In genomic region chr8:121649904-121650303, GRCm38 (mm10) we compare ENCODE assay signal across 8 mouse cellular contexts. TPM values are rescaled to one million over a fixed set of nuclear protein-coding genes. Genes with fewer than 3 reads are reported as not detected.
DNase-seq lines count a peak whose midpoint lies in the region; ATAC-seq lines count a peak whose summit lies in the region.

No protein-coding gene starts in this region.

- H3K4me2 ChIP-seq in heart, embryonic 16.5 days (ENCODE audit: low read depth, low read length): peak overlapping the region; percentile 94
- peak overlapping the region; percentile 99 for H3K4me2 ChIP-seq in forebrain, embryonic 15.5 days (replicated peaks)
- H3K4me2 ChIP-seq in neural tube, embryonic 12.5 days (replicated peaks): peak overlapping the region; percentile 99

- no peaks in the 10 kb centered on the region for H3K27me3 ChIP-seq in heart, embryonic 16.5 days (ENCODE audit: control insufficient read depth, insufficient read depth, low read length)
- no peaks in the 10 kb centered on the region for H3K27me3 ChIP-seq in forebrain, embryonic 15.5 days
- H3K27me3 ChIP-seq in neural tube, embryonic 12.5 days (replicated peaks): no peaks in the 10 kb centered on the region

- no peaks in the 10 kb centered on the region; the same call in 1 of the 2 replicates for H3K36me3 ChIP-seq in heart, embryonic 16.5 days (ENCODE audit: control insufficient read depth, insufficient read depth)
- H3K36me3 ChIP-seq in forebrain, embryonic 15.5 days: no peaks in the 10 kb centered on the region
- H3K36me3 ChIP-seq in neural tube, embryonic 12.5 days: no peaks in the 10 kb centered on the region

- peak overlapping the region; percentile 83 for H3K4me3 ChIP-seq in heart, embryonic 16.5 days (ENCODE audit: low read length)
- H3K4me3 ChIP-seq in forebrain, embryonic 15.5 days: peak overlapping the region; percentile 94
- H3K4me3 ChIP-seq in neural tube, embryonic 12.5 days: peak overlapping the region; percentile 88

- 56% methylated on average over 10 of the region's 10 CpGs for WGBS in heart, embryonic 16.5 days
- WGBS in forebrain, embryonic 15.5 days: 31% methylated on average over 10 of the region's 10 CpGs
- 57% methylated on average over 10 of the region's 10 CpGs for WGBS in neural tube, embryonic 12.5 days

- no peak overlapping the region for H3K27ac ChIP-seq in heart, embryonic 16.5 days (ENCODE audit: low read length)
- no peak overlapping the region; the same call in 1 of the 2 replicates for H3K27ac ChIP-seq in forebrain, embryonic 15.5 days (replicated peaks)
- H3K27ac ChIP-seq in neural tube, embryonic 12.5 days: no peak overlapping the region

- DNase-seq in heart, postnatal 4 days: no peak
- peak; percentile 61 for DNase-seq in kidney, postnatal 10 days
- no peak for DNase-seq in cerebellum, postnatal 4 days (ENCODE audit: low spot score in 2 of 2)
- DNase-seq in adipocyte (ENCODE audit: low spot score): no peak

- peak overlapping the region; percentile 54 for H3K9ac ChIP-seq in heart, embryonic 16.5 days (ENCODE audit: low read length)
- H3K9ac ChIP-seq in forebrain, embryonic 15.5 days (replicated peaks): peak overlapping the region; percentile 83
- peak overlapping the region; percentile 57 for H3K9ac ChIP-seq in neural tube, embryonic 12.5 days

- H3K4me1 ChIP-seq in heart, embryonic 16.5 days (ENCODE audit: control insufficient read depth, insufficient read depth, low read length): peaks cover 43% of the 10 kb centered on the region
- H3K4me1 ChIP-seq in forebrain, embryonic 15.5 days: peaks cover 77% of the 10 kb centered on the region
- peaks cover 61% of the 10 kb centered on the region for H3K4me1 ChIP-seq in neural tube, embryonic 12.5 days

- ATAC-seq in heart, embryonic 16.5 days (replicated peaks; ENCODE audit: extremely low read depth, insufficient read depth, low FRiP score): no peak
- ATAC-seq in forebrain, embryonic 15.5 days (replicated peaks): no peak
- ATAC-seq in neural tube, embryonic 12.5 days (ENCODE audit: low FRiP score, low read depth): no peak
- ATAC-seq in megakaryocyte progenitor cell, adult 5-6 weeks (replicated peaks; ENCODE audit: poor library complexity): no peak

- H3K9me3 ChIP-seq in heart, embryonic 16.5 days (replicated peaks; ENCODE audit: control insufficient read depth, low read length): no peaks in the 10 kb centered on the region
- H3K9me3 ChIP-seq in forebrain, embryonic 15.5 days: no peaks in the 10 kb centered on the region
- H3K9me3 ChIP-seq in neural tube, embryonic 12.5 days: no peaks in the 10 kb centered on the region

RNA-seq across cellular contexts. Expression of gene Zcchc14, which starts 2.8 kb away (rescaled TPM):
- polyA plus RNA-seq in heart, embryonic 16.5 days (2015; fragmentation: Nextera tagmentation; extraction: Ambion mirVana): 7.9 and 8.5 TPM in 2 replicates
- 10 to 100 TPM; 41.0 to 42.9 TPM for total RNA-seq in heart, postnatal 4 days (2021)
- polyA plus RNA-seq in forebrain, embryonic 15.5 days (2015; fragmentation: Nextera tagmentation; extraction: Ambion mirVana): 36.7 and 39.2 TPM in 2 replicates
- 23.1 and 23.9 TPM in 2 replicates for polyA plus RNA-seq in neural tube, embryonic 12.5 days (2016; fragmentation: Nextera tagmentation; extraction: Ambion mirVana)
- total RNA-seq in megakaryocyte progenitor cell, adult 5-6 weeks (2015): 0.07 TPM in 1 of 2 replicates, not detected in the other
- total RNA-seq in megakaryocyte progenitor cell, adult 5-6 weeks (2017): 0.04 TPM in 1 of 2 replicates, not detected in the other

RNA-seq across cellular contexts. Expression of gene Map1lc3b, which starts 59.7 kb away (rescaled TPM):
- 203 and 251 TPM in 2 replicates for polyA plus RNA-seq in heart, embryonic 16.5 days (2015; fragmentation: Nextera tagmentation; extraction: Ambion mirVana)
- 100 to 1,000 TPM; 130 to 135 TPM for total RNA-seq in heart, postnatal 4 days (2021)
- polyA plus RNA-seq in forebrain, embryonic 15.5 days (2015; fragmentation: Nextera tagmentation; extraction: Ambion mirVana): 394 and 395 TPM in 2 replicates
- 344 and 353 TPM in 2 replicates for polyA plus RNA-seq in neural tube, embryonic 12.5 days (2016; fragmentation: Nextera tagmentation; extraction: Ambion mirVana)
- total RNA-seq in megakaryocyte progenitor cell, adult 5-6 weeks (2015): 73.8 and 74.5 TPM in 2 replicates
- total RNA-seq in megakaryocyte progenitor cell, adult 5-6 weeks (2017): 65.9 and 78.6 TPM in 2 replicates
